Mouse (Mus musculus): ENCODE results near the gene Epb41l4b. TPM values are rescaled to one million over a fixed set of nuclear protein-coding genes. Genes with fewer than 3 reads are reported as not detected.

Gene Epb41l4b
- polyA plus RNA-seq, 1 experiment: not detected

DNA sequence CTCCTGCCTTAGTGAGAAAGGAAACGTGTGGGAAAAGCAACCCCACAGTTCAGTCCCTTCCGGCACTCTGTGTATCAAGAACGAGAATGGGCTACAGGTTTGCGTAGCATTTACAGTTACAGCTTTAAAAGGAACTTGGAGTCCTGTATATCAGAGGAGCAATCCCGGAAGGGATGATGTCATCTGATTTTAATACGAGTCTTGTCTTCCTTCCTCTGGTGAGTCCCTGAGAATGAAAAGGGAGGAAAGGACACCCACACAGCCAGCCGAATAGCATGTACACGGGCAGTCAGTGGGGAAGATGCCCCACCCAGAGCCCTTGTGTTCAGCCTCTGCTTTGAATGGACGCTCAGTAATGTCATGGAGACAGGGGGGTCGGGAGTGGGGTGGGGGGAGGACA is 115.3 kb downstream of the Epb41l4b start:
- TF ChIP-seq CTCF (IDR thresholded peaks at IDR 0.05; ENCODE audit: insufficient read depth, low read depth, low read length): no peak
- 48% methylated on average over 10 of the region's 10 CpGs for WGBS
- Histone ChIP-seq H3K27ac (ENCODE audit: insufficient read depth, low read depth, low read length) (no peak overlapping the region), H3K4me3 (ENCODE audit: insufficient read depth, low read depth, low read length) (no peak overlapping the region), H3K4me1 (ENCODE audit: control insufficient read depth, insufficient read depth, low read length) (peaks cover 5% of the 10 kb centered on the region)

DNA sequence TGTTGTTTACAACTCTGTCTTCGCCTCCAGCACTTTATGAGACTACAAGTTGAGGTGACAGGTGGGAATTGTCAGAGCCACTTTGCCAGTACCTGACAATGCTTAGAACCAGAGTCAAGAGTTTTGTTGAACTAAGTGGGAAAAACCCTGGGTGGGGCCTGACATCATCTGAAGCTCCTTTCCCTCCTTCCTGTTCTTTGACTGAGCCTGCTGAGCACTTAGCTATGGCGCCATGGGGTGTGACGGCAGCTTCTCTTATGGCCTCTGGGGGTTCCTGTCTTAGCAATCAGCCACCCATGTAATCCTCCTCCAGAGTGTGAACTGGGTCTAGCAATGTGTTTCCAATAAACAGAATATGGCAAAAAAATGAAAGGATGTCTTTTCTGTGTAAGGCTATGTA is 119.7 kb downstream of the Epb41l4b start:
- Histone ChIP-seq H3K27ac (ENCODE audit: insufficient read depth, low read depth, low read length) (no peak overlapping the region), H3K4me1 (ENCODE audit: control insufficient read depth, insufficient read depth, low read length) (peaks cover 5% of the 10 kb centered on the region), H3K4me3 (ENCODE audit: insufficient read depth, low read depth, low read length) (no peak overlapping the region)
- TF ChIP-seq CTCF (IDR thresholded peaks at IDR 0.05; ENCODE audit: insufficient read depth, low read depth, low read length): no peak
- no peak for TF ChIP-seq POLR2A (IDR thresholded peaks at IDR 0.05; ENCODE audit: insufficient read depth, low read depth, low read length)
- WGBS: 84% methylated on average over 3 of the region's 3 CpGs

DNA sequence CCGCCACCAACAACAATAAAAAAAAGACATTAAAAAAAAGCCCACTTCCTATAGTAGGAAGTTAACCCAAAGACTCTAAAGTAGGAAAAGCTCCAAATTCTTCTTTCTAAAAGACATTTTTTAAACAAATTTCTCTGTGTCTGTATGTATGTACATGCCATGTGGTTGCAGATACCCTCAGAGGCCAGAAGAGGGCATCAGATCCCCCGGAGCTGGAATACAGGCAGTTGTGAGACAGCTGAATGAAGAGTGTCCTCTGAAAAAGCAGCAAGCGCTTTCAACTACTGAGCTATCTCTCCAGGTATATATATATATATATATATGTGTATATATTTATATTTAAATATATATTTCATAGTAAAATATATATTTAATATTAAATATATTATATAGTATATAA is 121.9 kb downstream of the Epb41l4b start:
- no peak for TF ChIP-seq CTCF (IDR thresholded peaks at IDR 0.05; ENCODE audit: insufficient read depth, low read depth, low read length)
- TF ChIP-seq POLR2A (IDR thresholded peaks at IDR 0.05; ENCODE audit: insufficient read depth, low read depth, low read length): no peak
- WGBS: 89% methylated on average over 3 of the region's 3 CpGs
- Histone ChIP-seq H3K4me1 (ENCODE audit: control insufficient read depth, insufficient read depth, low read length) (no peaks in the 10 kb centered on the region), H3K27ac (ENCODE audit: insufficient read depth, low read depth, low read length) (no peak overlapping the region), H3K4me3 (ENCODE audit: insufficient read depth, low read depth, low read length) (no peak overlapping the region)

DNA sequence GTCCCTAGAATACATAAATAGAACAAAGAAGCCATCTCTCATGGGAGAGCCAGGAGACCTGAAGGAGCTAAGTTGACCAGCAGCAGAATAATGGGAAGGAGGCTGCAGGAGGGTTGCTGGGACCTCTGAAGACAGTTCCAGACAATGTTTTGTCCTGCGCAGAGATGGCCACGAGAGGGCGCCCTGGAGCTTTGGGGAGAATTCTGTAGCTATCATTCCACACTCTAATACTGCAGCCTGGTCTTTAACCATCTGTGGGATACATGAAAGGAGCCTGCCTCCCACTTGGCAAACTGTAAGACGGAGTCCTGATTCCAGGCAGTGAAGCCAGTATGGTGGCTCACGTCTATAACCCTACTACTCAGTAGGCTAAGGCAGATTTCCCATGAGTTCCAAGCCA is 126.0 kb downstream of the Epb41l4b start:
- WGBS: 18% methylated on average over 5 of the region's 5 CpGs

DNA sequence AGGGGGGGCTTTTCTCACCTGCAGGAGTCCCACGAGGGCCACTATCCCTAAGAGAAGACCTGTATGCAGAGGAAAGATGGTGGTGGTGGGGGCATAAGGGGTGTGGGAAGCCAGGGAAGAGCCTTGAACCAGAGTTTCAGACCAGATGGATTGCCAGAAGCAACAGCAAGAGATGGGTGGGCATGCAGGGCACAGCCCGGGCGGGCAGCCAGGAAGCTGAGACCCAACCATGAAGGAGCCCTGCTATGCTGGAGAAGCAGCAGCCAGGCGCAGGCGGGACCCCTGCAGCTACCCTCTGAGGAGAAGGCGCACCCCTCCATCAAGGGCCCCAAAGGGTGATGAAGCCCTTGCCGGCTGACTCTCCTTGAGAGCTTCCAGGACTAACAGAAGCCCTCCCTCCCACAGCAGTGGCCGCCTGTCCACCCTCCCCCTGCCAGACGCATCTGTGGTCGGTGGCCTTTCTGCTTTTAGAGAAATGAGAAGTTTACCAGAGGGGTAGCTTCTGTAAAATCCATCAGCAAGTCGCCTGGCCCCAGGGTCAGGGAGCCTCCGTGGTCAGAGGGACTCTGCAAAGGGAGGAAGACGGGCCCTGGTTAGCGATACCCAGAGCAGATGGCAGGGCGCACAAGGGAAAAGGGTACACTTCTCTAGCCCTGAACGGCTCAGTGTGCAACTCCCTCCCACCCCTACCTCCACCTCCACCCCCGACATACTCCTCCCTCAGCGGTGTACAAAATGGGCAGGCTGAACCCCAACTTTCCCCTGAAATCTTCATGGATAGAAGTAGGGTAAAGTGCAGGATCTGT is 126.7 kb downstream of the Epb41l4b start:
- Histone ChIP-seq H3K4me3 (ENCODE audit: insufficient read depth, low read depth, low read length) (no peak overlapping the region), H3K4me1 (ENCODE audit: control insufficient read depth, insufficient read depth, low read length) (no peaks in the 10 kb centered on the region), H3K27ac (ENCODE audit: insufficient read depth, low read depth, low read length) (no peak overlapping the region)
- 62% methylated on average over 18 of the region's 18 CpGs for WGBS
- TF ChIP-seq CTCF (IDR thresholded peaks at IDR 0.05; ENCODE audit: insufficient read depth, low read depth, low read length) (no peak), POLR2A (IDR thresholded peaks at IDR 0.05; ENCODE audit: insufficient read depth, low read depth, low read length) (no peak)

More for the DNA sequence above, 126.0 kb downstream of the Epb41l4b start:
- no peaks in the 10 kb centered on the region for H3K4me1 ChIP-seq (ENCODE audit: control insufficient read depth, insufficient read depth, low read length)
- no peak for TF ChIP-seq POLR2A (IDR thresholded peaks at IDR 0.05; ENCODE audit: insufficient read depth, low read depth, low read length)
- peak; percentile 54 for TF ChIP-seq CTCF (IDR thresholded peaks at IDR 0.05; ENCODE audit: insufficient read depth, low read depth, low read length)
- no peak overlapping the region for H3K27ac ChIP-seq (ENCODE audit: insufficient read depth, low read depth, low read length)
- H3K4me3 ChIP-seq (ENCODE audit: insufficient read depth, low read depth, low read length): no peak overlapping the region

DNA sequence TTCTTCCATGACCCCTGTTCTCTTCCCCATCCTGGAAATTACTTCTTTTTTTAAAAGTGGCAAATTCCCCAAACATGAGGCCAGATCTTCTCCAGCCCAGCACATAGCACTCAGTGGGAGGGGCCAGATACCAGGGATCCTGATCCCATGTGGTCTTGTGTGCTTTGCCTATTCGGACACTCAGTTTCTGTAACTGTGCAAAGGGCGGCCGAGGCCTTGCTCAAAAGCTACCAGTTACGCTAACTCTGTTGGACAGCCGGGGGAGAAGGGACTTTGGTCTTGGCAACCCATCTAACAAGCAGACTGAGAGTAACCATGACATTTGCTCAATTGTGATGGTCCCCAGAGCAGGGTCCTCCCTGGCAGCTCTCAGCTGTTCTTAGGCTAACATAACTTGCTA is 128.2 kb downstream of the Epb41l4b start:
- WGBS: 98% methylated on average over 5 of the region's 5 CpGs
- no peak overlapping the region for H3K4me3 ChIP-seq (ENCODE audit: insufficient read depth, low read depth, low read length)
- no peak for TF ChIP-seq CTCF (IDR thresholded peaks at IDR 0.05; ENCODE audit: insufficient read depth, low read depth, low read length)
- TF ChIP-seq POLR2A (IDR thresholded peaks at IDR 0.05; ENCODE audit: insufficient read depth, low read depth, low read length): no peak
- no peaks in the 10 kb centered on the region for H3K4me1 ChIP-seq (ENCODE audit: control insufficient read depth, insufficient read depth, low read length)
- H3K27ac ChIP-seq (ENCODE audit: insufficient read depth, low read depth, low read length): no peak overlapping the region

DNA sequence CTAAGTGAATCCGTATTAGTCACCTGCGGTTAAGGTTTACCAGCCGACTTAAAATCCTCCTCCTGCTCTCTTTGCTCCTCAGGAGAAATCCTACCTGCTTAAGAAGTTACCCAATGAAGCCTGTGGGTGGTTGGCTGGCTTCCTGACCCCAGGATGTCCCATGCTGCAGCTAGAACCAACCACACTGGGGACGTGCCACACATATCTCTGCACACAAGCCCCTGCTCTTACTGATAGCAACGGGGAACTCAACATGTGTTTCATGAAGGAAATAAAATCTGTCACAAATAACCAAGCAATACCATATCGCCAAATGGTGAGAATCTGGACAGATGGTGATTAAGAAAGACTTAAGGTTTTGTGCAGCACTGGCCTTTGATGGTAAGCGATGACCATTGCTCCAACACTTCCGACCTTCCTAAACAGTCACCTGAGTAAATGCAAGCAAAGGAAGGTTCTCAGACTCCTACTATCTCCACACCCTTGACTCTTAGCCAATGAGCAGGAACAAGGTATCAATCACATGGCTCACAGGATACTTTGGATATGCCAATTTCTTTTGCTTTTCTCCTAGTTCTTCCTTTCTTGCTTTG is 131.7 kb downstream of the Epb41l4b start:
- WGBS: 73% methylated on average over 8 of the region's 8 CpGs
- H3K27ac ChIP-seq (ENCODE audit: insufficient read depth, low read depth, low read length): no peak overlapping the region
- H3K4me3 ChIP-seq (ENCODE audit: insufficient read depth, low read depth, low read length): no peak overlapping the region
- TF ChIP-seq POLR2A (IDR thresholded peaks at IDR 0.05; ENCODE audit: insufficient read depth, low read depth, low read length) (no peak), CTCF (IDR thresholded peaks at IDR 0.05; ENCODE audit: insufficient read depth, low read depth, low read length) (no peak)
- no peaks in the 10 kb centered on the region for H3K4me1 ChIP-seq (ENCODE audit: control insufficient read depth, insufficient read depth, low read length)

DNA sequence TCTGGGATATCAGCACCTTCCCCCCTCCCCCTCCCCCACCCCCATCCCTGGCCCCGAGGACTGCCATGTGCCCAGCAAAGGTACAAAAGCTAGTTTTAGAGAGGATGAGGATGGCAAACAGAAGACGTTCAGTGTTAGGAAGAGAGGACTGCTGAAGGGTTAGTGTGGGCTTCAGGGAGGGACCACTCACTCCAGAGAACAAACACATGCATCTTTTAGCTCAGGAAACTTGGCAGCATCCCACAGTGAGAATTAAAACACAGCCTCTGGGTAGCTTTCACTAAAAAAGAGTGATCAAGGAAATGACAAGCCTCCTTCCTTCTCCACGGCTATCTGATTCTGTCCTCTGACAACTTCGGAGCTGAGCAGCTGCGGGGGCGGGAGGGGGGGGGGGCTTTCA is 132.3 kb downstream of the Epb41l4b start:
- TF ChIP-seq POLR2A (IDR thresholded peaks at IDR 0.05; ENCODE audit: insufficient read depth, low read depth, low read length) (no peak), CTCF (IDR thresholded peaks at IDR 0.05; ENCODE audit: insufficient read depth, low read depth, low read length) (no peak)
- 19% methylated on average over 6 of the region's 6 CpGs for WGBS
- Histone ChIP-seq H3K27ac (ENCODE audit: insufficient read depth, low read depth, low read length) (no peak overlapping the region), H3K4me3 (ENCODE audit: insufficient read depth, low read depth, low read length) (no peak overlapping the region), H3K4me1 (ENCODE audit: control insufficient read depth, insufficient read depth, low read length) (no peaks in the 10 kb centered on the region)

DNA sequence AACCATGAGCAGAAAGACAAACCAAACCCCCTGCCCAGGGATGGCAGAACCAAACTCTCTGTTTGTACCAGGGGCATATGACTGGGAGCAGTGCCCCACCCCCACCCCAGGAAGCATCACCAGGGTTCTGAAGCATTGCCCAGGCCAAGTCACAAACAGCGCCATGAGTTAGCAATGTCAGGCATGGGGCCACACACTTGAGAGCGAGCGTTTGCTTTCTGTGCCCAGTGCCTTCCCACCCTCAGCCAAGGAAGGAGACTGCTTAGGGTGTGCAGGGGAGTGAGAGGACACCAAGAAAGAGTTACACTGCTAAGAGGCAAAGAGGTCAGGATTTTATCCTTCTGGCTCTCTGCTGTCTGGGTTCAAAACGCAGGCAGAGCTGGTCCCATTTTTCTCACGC is 132.8 kb downstream of the Epb41l4b start:
- Histone ChIP-seq H3K4me3 (ENCODE audit: insufficient read depth, low read depth, low read length) (no peak overlapping the region), H3K4me1 (ENCODE audit: control insufficient read depth, insufficient read depth, low read length) (no peaks in the 10 kb centered on the region), H3K27ac (ENCODE audit: insufficient read depth, low read depth, low read length) (no peak overlapping the region)
- 50% methylated on average over 5 of the region's 5 CpGs for WGBS
- TF ChIP-seq CTCF (IDR thresholded peaks at IDR 0.05; ENCODE audit: insufficient read depth, low read depth, low read length) (no peak), POLR2A (IDR thresholded peaks at IDR 0.05; ENCODE audit: insufficient read depth, low read depth, low read length) (no peak)

All from olfactory bulb, adult 2 months (tissue).